ENCODE assay signal across 10 mouse cellular contexts in genomic region chr6:12054149-12054548, GRCm38 (mm10).
DNase-seq lines count a peak whose midpoint lies in the region; ATAC-seq and TF ChIP-seq lines count a peak whose summit lies in the region.
"Had no signal": no experiment of that assay in that cellular context is flagged by ENCODE, and none has a peak within 500 bp of the region (broad histone marks: within the 10 kb centered on the region; RNA-seq: fewer than 3 reads in every experiment).

No protein-coding gene starts in this region.

- no peaks in the 10 kb centered on the region for H3K27me3 ChIP-seq in forebrain, embryonic 14.5 days (replicated peaks; ENCODE audit: control insufficient read depth, insufficient read depth, low read length)
- no peaks in the 10 kb centered on the region for H3K27me3 ChIP-seq in forebrain, embryonic 10.5 days (ENCODE audit: poor library complexity, severe bottlenecking)
- no peaks in the 10 kb centered on the region for H3K27me3 ChIP-seq in heart, postnatal 0 days (ENCODE audit: control insufficient read depth, insufficient read depth, low read length)
- H3K27me3 ChIP-seq: megakaryocyte, embryonic 14.5 days had no signal

- H3K4me3 ChIP-seq in forebrain, embryonic 14.5 days (ENCODE audit: low read depth, low read length), result no peak overlapping the region
- no peak overlapping the region for H3K4me3 ChIP-seq in forebrain, embryonic 10.5 days
- no peak overlapping the region for H3K4me3 ChIP-seq in heart, postnatal 0 days (ENCODE audit: low read depth, low read length)
- no peak overlapping the region for H3K4me3 ChIP-seq in lung, adult 2 months (replicated peaks; ENCODE audit: extremely low read depth, low read depth, low read length)
- H3K4me3 ChIP-seq: gastrocnemius, adult 2 months; megakaryocyte, embryonic 14.5 days had no signal

- H3K9ac ChIP-seq in forebrain, embryonic 14.5 days (ENCODE audit: low read length), result no peak overlapping the region
- H3K9ac ChIP-seq in heart, postnatal 0 days (replicated peaks; ENCODE audit: low read depth, low read length), result no peak overlapping the region

- TF ChIP-seq POLR2A in lung, adult 2 months (IDR thresholded peaks at IDR 0.05; ENCODE audit: borderline replicate concordance, extremely low read depth, low read depth, low read length), result no peak

- no peak overlapping the region for H3K27ac ChIP-seq in forebrain, embryonic 14.5 days (ENCODE audit: low read depth, low read length)
- no peak overlapping the region for H3K27ac ChIP-seq in forebrain, embryonic 10.5 days
- peak overlapping the region; percentile 62 for H3K27ac ChIP-seq in heart, postnatal 0 days (ENCODE audit: low read depth)
- H3K27ac ChIP-seq: gastrocnemius, adult 2 months had no signal

- H3K9me3 ChIP-seq in forebrain, embryonic 14.5 days (replicated peaks; ENCODE audit: control insufficient read depth, low read length), result no peaks in the 10 kb centered on the region
- no peaks in the 10 kb centered on the region for H3K9me3 ChIP-seq in forebrain, embryonic 10.5 days
- no peaks in the 10 kb centered on the region for H3K9me3 ChIP-seq in heart, postnatal 0 days (replicated peaks; ENCODE audit: control insufficient read depth, low read length)
- H3K9me3 ChIP-seq: megakaryocyte, embryonic 14.5 days had no signal

- peak; percentile 31; the same call in 1 of the 2 replicates for TF ChIP-seq EP300 in heart, postnatal 0 days (IDR thresholded peaks at IDR 0.05; ENCODE audit: low read depth)

- no peaks in the 10 kb centered on the region for H3K4me1 ChIP-seq in forebrain, embryonic 14.5 days (ENCODE audit: control insufficient read depth, insufficient read depth, low read length)
- peaks cover 5% of the 10 kb centered on the region; the same call in 1 of the 2 replicates for H3K4me1 ChIP-seq in forebrain, embryonic 10.5 days
- H3K4me1 ChIP-seq in heart, postnatal 0 days (ENCODE audit: control insufficient read depth, insufficient read depth), result 0 out of 2 replicates have a peak, but pooled peaks cover 3% of the 10 kb centered on the region
- no peaks in the 10 kb centered on the region for H3K4me1 ChIP-seq in lung, adult 2 months (ENCODE audit: control insufficient read depth, insufficient read depth, low read length)

- no peak overlapping the region for H3K4me2 ChIP-seq in forebrain, embryonic 14.5 days (ENCODE audit: low read length)
- H3K4me2 ChIP-seq in heart, postnatal 0 days (ENCODE audit: low read depth, low read length), result peak overlapping the region; percentile 40

- ATAC-seq in forebrain, embryonic 14.5 days, result peak; percentile 40; the same call in 1 of the 2 replicates
- peak; percentile 88 for ATAC-seq in heart, postnatal 0 days (ENCODE audit: insufficient read depth, low read depth)
- ATAC-seq in megakaryocyte progenitor cell, adult 5-6 weeks (replicated peaks; ENCODE audit: poor library complexity), result no peak

- DNase-seq in forebrain, embryonic 14.5 days (ENCODE audit: low spot score), result no peak
- no peak for DNase-seq in forebrain, embryonic 10.5 days (ENCODE audit: extremely low spot score, low spot score)
- peak; percentile 35 for DNase-seq in adipocyte (ENCODE audit: low spot score)
- peak; percentile 82 for DNase-seq in heart, postnatal 0 days (ENCODE audit: low spot score)
- DNase-seq in lung, adult 2 months, result peak; percentile 7
- DNase-seq in left cerebral cortex, adult 18-20 months (ENCODE audit: low spot score in 2 of 2), result no peak
- DNase-seq in frontal cortex, postnatal 25 days (ENCODE audit: low spot score in 2 of 2), result no peak
- DNase-seq: gastrocnemius, adult 2 months had no signal

- no peaks in the 10 kb centered on the region for H3K36me3 ChIP-seq in forebrain, embryonic 14.5 days (ENCODE audit: control insufficient read depth, insufficient read depth, low read length)
- peaks cover 8% of the 10 kb centered on the region for H3K36me3 ChIP-seq in forebrain, embryonic 10.5 days (replicated peaks)
- no peaks in the 10 kb centered on the region for H3K36me3 ChIP-seq in heart, postnatal 0 days (replicated peaks; ENCODE audit: control insufficient read depth, insufficient read depth, low read length)

- TF ChIP-seq CTCF in heart, postnatal 0 days (IDR thresholded peaks at IDR 0.05; ENCODE audit: low read depth), result no peak
- no peak for TF ChIP-seq CTCF in lung, adult 2 months (IDR thresholded peaks at IDR 0.05; ENCODE audit: insufficient read depth, low read length)

- WGBS in forebrain, embryonic 14.5 days, result 72% methylated on average over 3 of the region's 3 CpGs
- 80% methylated on average over 3 of the region's 3 CpGs for WGBS in forebrain, embryonic 10.5 days
- WGBS in heart, postnatal 0 days, result 10% methylated on average over 3 of the region's 3 CpGs
- WGBS in lung, adult 2 months, result 19% methylated on average over 3 of the region's 3 CpGs

Comparison
In these comparisons a context has a peak if more than half of its experiments do, and no peak if none do; other contexts are left out.
1. DNase-seq: peak in adipocyte (single experiment), heart, postnatal 0 days (single experiment) and lung, adult 2 months (single experiment); none in forebrain, embryonic 14.5 days (single experiment), forebrain, embryonic 10.5 days (single experiment), left cerebral cortex, adult 18-20 months (0 of 2) and frontal cortex, postnatal 25 days (0 of 2).